Mouse (Mus musculus) olfactory bulb, adult 2 months (tissue): ENCODE measurements around the gene Kcnb1. TPM values are rescaled to one million over a fixed set of nuclear protein-coding genes. Genes with fewer than 3 reads are reported as not detected.

Experiments
- H3K27ac ChIP-seq: fragments of 200-500 bp; 2 replicates; pipeline ENCODE4 v1.5.1; 2012; ENCODE audit warnings: low read depth, low read length; ENCODE audit not compliant: insufficient read depth
- H3K4me1 ChIP-seq: fragments of 200-500 bp; 2 replicates; pipeline ENCODE4 v1.6.1; 2012; ENCODE audit warnings: low read length; ENCODE audit not compliant: control insufficient read depth, insufficient read depth
- H3K4me3 ChIP-seq: fragments of 200-500 bp; 2 replicates; pipeline ENCODE4 v1.5.1; 2012; ENCODE audit warnings: mild to moderate bottlenecking, low read depth, low read length, moderate library complexity; ENCODE audit not compliant: insufficient read depth
- CTCF ChIP-seq: fragments of 200-500 bp; IDR thresholded peaks from 2 replicates; pipeline ENCODE4 v1.5.1; 2012; ENCODE audit warnings: low read depth, mild to moderate bottlenecking, low read length, moderate library complexity; ENCODE audit not compliant: insufficient read depth
- POLR2A ChIP-seq: fragments of 200-500 bp; IDR thresholded peaks from 2 replicates; pipeline ENCODE4 v1.6.1; 2012; ENCODE audit warnings: mild to moderate bottlenecking, low read depth, low read length, moderate library complexity; ENCODE audit not compliant: insufficient read depth
- whole genome bisulfite sequencing: fragments of 180-500 bp; shearing (Covaris S2); methylation state at CpG from one replicate; pipeline ENCODE4 v1.1.7; 2018; 5-methylcytosine and 5-hydroxymethylcytosine counted together
- polyA plus RNA-seq: library from polyadenylated mRNA; stranded (reverse); fragments of >200 nt; gene quantifications from 2 replicates; pipeline ENCODE4 v1.2.4, GENCODE M21; 2012; ENCODE audit warnings: low replicate concordance; ENCODE audit not compliant: missing spikeins, insufficient read depth, insufficient read length

Gene Kcnb1
- polyA plus RNA-seq, 1 experiment: 145 TPM

DNA sequence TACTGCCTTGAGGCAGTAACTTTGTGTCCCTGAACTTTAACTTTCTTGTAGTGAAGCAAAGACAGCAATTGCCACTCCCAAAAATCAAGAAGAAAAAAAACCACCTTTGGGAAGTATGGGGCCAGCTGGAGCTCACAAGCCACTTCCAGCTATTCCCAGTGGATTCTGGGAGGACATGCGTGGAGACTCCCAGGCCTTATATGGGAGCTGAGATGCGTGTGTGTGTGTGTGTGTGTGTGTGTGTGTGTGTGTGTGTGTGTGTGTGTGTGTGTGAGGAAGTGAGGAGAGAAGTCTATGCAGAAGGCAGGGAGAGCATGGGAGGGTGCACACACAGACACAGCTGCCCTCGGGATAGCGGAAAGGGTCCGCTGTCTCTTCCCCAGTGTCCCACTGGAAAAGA lies 62.6 kb downstream of the Kcnb1 start:
- 67% methylated on average over 5 of the region's 5 CpGs for WGBS
- peak overlapping the region; percentile 37; the same call in 1 of the 2 replicates for H3K27ac ChIP-seq
- TF ChIP-seq CTCF: no peak
- H3K4me3 ChIP-seq: no peak overlapping the region
- H3K4me1 ChIP-seq: peaks cover 76% of the 10 kb centered on the region

DNA sequence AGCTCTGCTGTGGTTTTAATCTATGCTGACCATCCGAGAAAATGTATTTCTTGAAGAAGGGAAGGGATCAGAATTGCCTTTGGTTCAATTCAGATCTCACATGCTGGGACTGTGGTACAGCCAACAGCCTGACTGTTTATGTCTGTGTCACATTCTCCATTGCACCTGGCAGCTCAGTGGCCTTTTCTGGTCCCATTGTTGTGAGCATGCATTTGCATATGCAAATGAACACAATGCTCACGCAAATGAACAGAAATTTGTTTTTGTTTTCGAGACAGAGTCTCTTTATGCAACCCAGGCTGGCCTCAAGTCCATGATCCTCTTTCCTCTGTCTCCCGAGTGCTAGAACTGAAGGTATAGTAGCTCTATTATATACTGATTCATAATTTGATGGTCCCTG lies 64.2 kb downstream of the Kcnb1 start:
- 45% methylated on average over 4 of the region's 4 CpGs for WGBS
- H3K4me1 ChIP-seq: peaks cover 79% of the 10 kb centered on the region
- no peak overlapping the region for H3K4me3 ChIP-seq
- no peak for TF ChIP-seq CTCF
- TF ChIP-seq POLR2A: no peak
- H3K27ac ChIP-seq: peak overlapping the region; percentile 80; the same call in 1 of the 2 replicates

DNA sequence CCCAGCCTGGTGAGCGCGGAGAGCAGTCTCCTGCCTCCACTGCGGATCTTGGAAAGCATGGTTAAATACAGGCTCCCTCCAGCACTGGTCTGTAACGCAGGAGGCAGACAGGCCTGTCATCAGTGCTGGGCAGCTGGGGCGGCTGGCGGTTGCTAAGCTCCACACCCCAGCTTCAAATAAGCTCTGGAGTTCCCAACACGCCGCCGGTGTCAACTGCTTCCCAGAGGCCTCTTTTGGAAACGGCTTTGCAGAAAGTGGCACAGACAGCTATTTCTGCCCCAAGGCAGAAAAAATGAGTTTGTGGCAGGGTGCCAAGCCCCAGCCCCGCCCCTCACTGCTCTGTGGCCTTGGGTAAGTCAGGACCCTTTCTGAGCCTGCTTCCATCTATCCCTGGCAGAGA lies 66.0 kb downstream of the Kcnb1 start:
- Histone ChIP-seq H3K4me3 (no peak overlapping the region), H3K27ac (peak overlapping the region; percentile 80), H3K4me1 (peaks cover 77% of the 10 kb centered on the region)
- TF ChIP-seq CTCF (no peak), POLR2A (no peak)
- 22% methylated on average over 11 of the region's 11 CpGs for WGBS

DNA sequence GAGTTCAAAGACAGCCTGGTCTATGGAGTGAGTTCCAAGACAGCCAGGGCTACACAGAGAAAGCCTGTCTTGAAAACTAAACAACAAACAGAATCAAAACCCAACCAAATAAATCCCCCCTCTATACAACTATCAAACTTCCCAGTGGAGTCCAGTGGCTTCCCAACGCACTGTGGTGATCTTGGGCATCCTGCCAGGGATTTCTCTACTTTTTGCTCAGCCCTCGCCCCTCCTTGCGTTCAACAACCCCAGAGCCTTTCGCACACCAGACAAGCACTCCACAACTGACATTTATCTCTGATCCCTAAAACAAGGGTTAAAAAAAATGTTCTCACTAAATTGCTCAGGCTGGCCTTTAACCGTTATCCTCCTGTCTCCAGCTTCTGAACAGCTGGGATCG lies 67.2 kb downstream of the Kcnb1 start:
- Histone ChIP-seq H3K4me1 (peaks cover 77% of the 10 kb centered on the region), H3K27ac (no peak overlapping the region), H3K4me3 (no peak overlapping the region)
- TF ChIP-seq CTCF (no peak), POLR2A (no peak)
- 75% methylated on average over 6 of the region's 6 CpGs for WGBS

DNA sequence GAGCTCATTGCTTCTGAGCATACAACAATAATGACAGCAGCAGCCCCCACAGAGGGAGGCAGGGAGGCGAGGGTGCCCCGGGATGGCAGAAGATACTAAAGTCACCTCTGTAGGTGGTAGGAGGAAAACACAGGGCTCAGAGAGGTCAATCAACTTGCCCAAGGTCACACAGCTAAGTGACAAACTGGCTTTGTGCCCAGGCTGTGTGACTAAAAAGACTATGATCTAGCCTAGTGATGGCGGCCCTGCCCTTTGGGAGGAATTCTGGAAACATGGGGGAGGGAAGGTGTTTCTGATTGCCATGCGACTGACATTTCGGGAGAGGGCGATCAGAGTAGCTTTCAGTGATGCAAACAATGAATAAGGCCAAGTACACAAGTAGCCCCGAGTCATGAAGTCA lies 68.0 kb downstream of the Kcnb1 start:
- no peak for TF ChIP-seq CTCF
- TF ChIP-seq POLR2A: no peak
- WGBS: 67% methylated on average over 7 of the region's 7 CpGs
- no peak overlapping the region for H3K4me3 ChIP-seq
- peaks cover 76% of the 10 kb centered on the region for H3K4me1 ChIP-seq
- peak overlapping the region; percentile 48; the same call in 1 of the 2 replicates for H3K27ac ChIP-seq

DNA sequence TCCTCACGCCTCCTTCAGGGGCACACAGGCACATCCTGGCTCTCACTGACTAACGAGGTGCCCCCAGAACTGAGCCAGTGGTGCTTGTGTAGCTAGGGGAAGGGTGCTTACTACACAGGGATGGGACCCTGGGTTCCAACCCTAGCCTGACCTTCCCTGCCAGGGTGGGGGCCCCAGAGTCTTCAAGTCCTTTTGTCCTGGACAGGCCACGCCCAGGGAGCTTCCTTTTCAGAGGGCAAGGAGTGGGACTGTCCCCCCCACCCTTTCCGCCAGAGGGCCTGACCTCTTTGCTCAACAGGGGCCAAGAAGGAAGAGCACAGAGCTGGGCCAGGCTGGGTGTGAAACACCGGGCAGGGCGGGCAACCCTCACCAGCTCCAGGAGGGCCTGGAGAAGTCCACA lies 68.7 kb downstream of the Kcnb1 start:
- Histone ChIP-seq H3K27ac (peak overlapping the region; percentile 37), H3K4me1 (peaks cover 79% of the 10 kb centered on the region), H3K4me3 (no peak overlapping the region)
- no peak for TF ChIP-seq CTCF
- TF ChIP-seq POLR2A: no peak
- WGBS: 77% methylated on average over 6 of the region's 6 CpGs

DNA sequence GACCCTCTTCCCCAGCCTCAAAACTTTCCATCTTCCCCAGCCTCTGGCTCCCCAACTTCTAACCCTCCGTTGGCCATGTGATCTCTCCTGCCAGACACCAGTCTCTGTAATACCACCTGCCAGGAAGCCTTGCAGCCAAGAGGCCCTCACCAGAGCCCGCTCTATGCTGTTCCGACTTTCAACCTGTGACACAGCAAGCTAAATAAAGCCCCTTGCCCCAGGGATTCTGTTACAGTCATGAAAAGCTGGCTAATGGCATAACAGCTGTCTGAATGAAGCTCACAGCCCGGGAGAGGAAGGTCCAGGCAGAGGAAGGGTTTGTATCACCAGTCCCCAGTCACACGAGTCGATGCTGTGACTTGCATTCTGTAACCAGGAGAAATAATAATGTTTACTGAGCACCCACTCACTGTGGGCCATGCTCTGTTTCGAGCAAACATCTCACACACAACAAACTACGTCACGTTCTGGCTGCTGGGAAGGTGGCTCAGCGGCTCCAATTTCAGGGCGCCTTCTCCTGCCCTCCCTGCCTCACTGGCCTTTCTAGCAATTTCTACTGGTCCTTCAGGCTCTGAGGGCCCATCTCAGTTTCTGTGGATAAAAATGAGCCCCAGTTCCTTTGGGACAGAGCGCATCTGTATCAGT lies 69.6 kb downstream of the Kcnb1 start:
- TF ChIP-seq POLR2A (no peak), CTCF (no peak)
- Histone ChIP-seq H3K4me1 (peaks cover 76% of the 10 kb centered on the region), H3K27ac (peak overlapping the region; percentile 37), H3K4me3 (no peak overlapping the region)
- 40% methylated on average over 12 of the region's 12 CpGs for WGBS

DNA sequence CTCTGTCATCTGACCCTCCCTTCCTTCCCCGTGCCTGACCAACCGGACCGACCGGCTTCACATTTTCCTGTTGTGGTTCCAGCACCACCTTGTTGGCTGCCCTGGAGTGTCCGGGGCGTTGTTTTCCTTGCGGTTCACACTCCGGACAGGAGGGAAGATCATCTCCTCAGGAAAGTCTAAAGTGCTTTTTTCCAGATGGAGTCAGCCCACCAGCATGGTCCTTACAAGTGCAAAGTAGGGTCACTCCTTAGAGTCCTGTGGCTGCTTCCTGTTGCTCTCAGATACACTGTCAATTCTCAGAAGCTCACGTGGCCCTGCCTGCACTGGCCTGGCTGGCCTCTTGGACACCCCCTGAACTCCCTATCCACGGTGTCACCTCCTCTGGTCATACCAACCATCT lies 71.9 kb downstream of the Kcnb1 start:
- Histone ChIP-seq H3K4me3 (no peak overlapping the region), H3K4me1 (peaks cover 71% of the 10 kb centered on the region), H3K27ac (no peak overlapping the region)
- WGBS: 90% methylated on average over 10 of the region's 10 CpGs
- TF ChIP-seq POLR2A: no peak
- TF ChIP-seq CTCF: no peak

DNA sequence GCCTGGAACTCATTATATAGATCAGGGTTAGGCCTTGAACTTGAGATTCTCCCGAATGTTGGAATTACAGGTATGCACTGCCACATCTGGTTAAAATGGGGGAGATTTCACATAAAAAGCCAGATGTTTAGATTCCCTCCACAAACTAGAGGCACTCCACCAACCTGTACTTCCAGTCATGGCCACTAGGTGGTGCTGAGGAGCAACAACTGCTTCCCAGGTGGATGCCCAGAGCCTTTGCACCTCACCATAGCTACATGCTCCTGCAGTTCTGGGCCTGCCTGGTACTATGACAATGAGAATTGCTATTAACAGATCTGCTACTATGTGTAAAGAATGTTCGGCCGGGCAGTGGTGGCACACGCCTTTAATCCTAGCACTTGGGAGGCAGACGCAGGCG lies 77.2 kb downstream of the Kcnb1 start:
- H3K4me3 ChIP-seq: no peak overlapping the region
- WGBS: 43% methylated on average over 6 of the region's 6 CpGs
- H3K4me1 ChIP-seq: peaks cover 33% of the 10 kb centered on the region
- TF ChIP-seq CTCF (peak; percentile 55; the same call in 1 of the 2 replicates), POLR2A (no peak)
- no peak overlapping the region for H3K27ac ChIP-seq

DNA sequence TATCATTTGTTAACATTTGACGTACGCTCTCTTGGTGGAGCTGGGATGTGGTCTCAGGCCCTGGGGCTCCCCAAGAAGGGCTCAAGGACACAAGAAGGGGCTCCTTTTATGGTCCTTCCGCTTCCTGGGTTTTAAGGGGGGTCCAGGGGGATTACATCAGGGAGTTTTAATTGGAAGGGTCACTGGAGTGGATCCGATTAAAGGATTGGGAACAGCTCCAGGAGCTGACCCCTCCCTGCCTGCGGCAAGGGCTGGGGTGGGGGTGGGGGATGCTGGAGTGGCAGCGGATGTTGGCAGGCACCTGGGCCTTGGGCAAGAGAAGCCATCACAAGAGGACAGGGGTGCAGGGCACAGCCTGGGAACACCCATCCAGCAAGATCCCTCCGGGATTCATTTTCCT lies 77.7 kb downstream of the Kcnb1 start:
- H3K4me3 ChIP-seq: no peak overlapping the region
- 24% methylated on average over 7 of the region's 7 CpGs for whole genome bisulfite sequencing
- H3K4me1 ChIP-seq: peaks cover 33% of the 10 kb centered on the region
- TF ChIP-seq CTCF: no peak
- no peak for TF ChIP-seq POLR2A
- no peak overlapping the region for H3K27ac ChIP-seq
